Comparison of ENCODE assay signal across 9 mouse cellular contexts in genomic region chr5:30230901-30231300, GRCm38 (mm10). TPM values are rescaled to one million over a fixed set of nuclear protein-coding genes. Genes with fewer than 3 reads are reported as not detected.
DNase-seq lines count a peak whose midpoint lies in the region; ATAC-seq lines count a peak whose summit lies in the region.
"Had no signal": no experiment of that assay in that cellular context is flagged by ENCODE, and none has a peak within 500 bp of the region (broad histone marks: within the 10 kb centered on the region; RNA-seq: fewer than 3 reads in every experiment).

No protein-coding gene starts in this region.

- DNase-seq in CD4-positive, CD25-positive, alpha-beta regulatory T cell, adult 2 months (ENCODE audit: low read depth, low spot score), result peak; percentile 72
- peak; percentile 17 to 35 for DNase-seq in left cerebral cortex, postnatal 25 days (ENCODE audit: low spot score in 2 of 2)
- DNase-seq in left cerebral cortex, adult 8-10 months (ENCODE audit: low spot score in 2 of 2), result no peak
- peak; percentile 43 for DNase-seq in cerebellum, adult 9-11 months
- peak; percentile 58 for DNase-seq in lung, postnatal 36 days
- no peak for DNase-seq in embryo, embryonic 9.5 days (ENCODE audit: extremely low spot score)

- no peaks in the 10 kb centered on the region for H3K27me3 ChIP-seq in forebrain, embryonic 13.5 days

- peaks cover 32% of the 10 kb centered on the region for H3K4me1 ChIP-seq in forebrain, embryonic 13.5 days

- H3K36me3 ChIP-seq in forebrain, embryonic 13.5 days (ENCODE audit: poor library complexity, severe bottlenecking), result peaks cover 5% of the 10 kb centered on the region; the same call in 1 of the 2 replicates

- H3K4me2 ChIP-seq in forebrain, embryonic 13.5 days, result no peak overlapping the region

- H3K9me3 ChIP-seq in forebrain, embryonic 13.5 days (replicated peaks), result no peaks in the 10 kb centered on the region

- H3K9ac ChIP-seq in forebrain, embryonic 13.5 days, result no peak overlapping the region

- no peak overlapping the region for H3K4me3 ChIP-seq in forebrain, embryonic 13.5 days

- WGBS in forebrain, embryonic 13.5 days, result 84% methylated on average over 4 of the region's 4 CpGs

- ATAC-seq in CD4-positive, CD25-positive, alpha-beta regulatory T cell, adult 4 months, result no peak
- no peak for ATAC-seq in forebrain, embryonic 13.5 days

- H3K27ac ChIP-seq in forebrain, embryonic 13.5 days, result no peak overlapping the region

- intact Hi-C loops in left cerebral cortex, postnatal 25 days (cut with DNase I), result no loop called here

RNA-seq across cellular contexts. Expression of gene Selenoi, which starts 1.5 kb away (rescaled TPM):
- polyA plus RNA-seq in CD4-positive, CD25-positive, alpha-beta regulatory T cell, adult 4 months (2017; shearing (Covaris generic)), result 10 to 100 TPM; 16.8 to 20.6 TPM
- 10 to 100 TPM; 50.4 to 51.4 TPM for total RNA-seq in left cerebral cortex, postnatal 25 days (2021)
- 10 to 100 TPM; 37.8 to 62.2 (median 48.9) TPM for total RNA-seq in left cerebral cortex, adult 8-10 months (2022)
- 21.3 and 24.5 TPM in 2 replicates for polyA plus RNA-seq in forebrain, embryonic 13.5 days (2015; fragmentation: Nextera tagmentation; extraction: Ambion mirVana)

RNA-seq across cellular contexts. Expression of gene Adgrf3, which starts 25.4 kb away (rescaled TPM):
- polyA plus RNA-seq in CD4-positive, CD25-positive, alpha-beta regulatory T cell, adult 4 months (2017; shearing (Covaris generic)), result not detected
- not detected for total RNA-seq in left cerebral cortex, postnatal 25 days (2021)
- total RNA-seq in left cerebral cortex, adult 8-10 months (2022), result not detected
- polyA plus RNA-seq in forebrain, embryonic 13.5 days (2015; fragmentation: Nextera tagmentation; extraction: Ambion mirVana), result not detected in 2 replicates
- polyA plus RNA-seq: embryonic facial prominence, embryonic 11.5 days had no signal

RNA-seq across cellular contexts. Expression of gene Drc1, which starts 50.3 kb away (rescaled TPM):
- 1 to 10 TPM; 3.0 to 4.2 TPM for polyA plus RNA-seq in CD4-positive, CD25-positive, alpha-beta regulatory T cell, adult 4 months (2017; shearing (Covaris generic))
- total RNA-seq in left cerebral cortex, postnatal 25 days (2021), result 10 to 100 TPM; 16.3 to 17.6 TPM
- 10 to 100 TPM; 11.7 to 13.3 (median 12.7) TPM for total RNA-seq in left cerebral cortex, adult 8-10 months (2022)
- polyA plus RNA-seq in forebrain, embryonic 13.5 days (2015; fragmentation: Nextera tagmentation; extraction: Ambion mirVana), result 1.9 and 3.3 TPM in 2 replicates

Comparison
In these comparisons a context has a peak if more than half of its experiments do, and no peak if none do; other contexts are left out.
1. DNase-seq: peak in CD4-positive, CD25-positive, alpha-beta regulatory T cell, adult 2 months (single experiment), left cerebral cortex, postnatal 25 days (2 of 2), cerebellum, adult 9-11 months (single experiment) and lung, postnatal 36 days (single experiment); none in left cerebral cortex, adult 8-10 months (0 of 2) and embryo, embryonic 9.5 days (single experiment).